Mouse (Mus musculus): ENCODE results near the gene Hmox1. TPM values are rescaled to one million over a fixed set of nuclear protein-coding genes. Genes with fewer than 3 reads are reported as not detected.

Hmox1 gene
- 11.5 TPM for total RNA-seq (2023)

DNA sequence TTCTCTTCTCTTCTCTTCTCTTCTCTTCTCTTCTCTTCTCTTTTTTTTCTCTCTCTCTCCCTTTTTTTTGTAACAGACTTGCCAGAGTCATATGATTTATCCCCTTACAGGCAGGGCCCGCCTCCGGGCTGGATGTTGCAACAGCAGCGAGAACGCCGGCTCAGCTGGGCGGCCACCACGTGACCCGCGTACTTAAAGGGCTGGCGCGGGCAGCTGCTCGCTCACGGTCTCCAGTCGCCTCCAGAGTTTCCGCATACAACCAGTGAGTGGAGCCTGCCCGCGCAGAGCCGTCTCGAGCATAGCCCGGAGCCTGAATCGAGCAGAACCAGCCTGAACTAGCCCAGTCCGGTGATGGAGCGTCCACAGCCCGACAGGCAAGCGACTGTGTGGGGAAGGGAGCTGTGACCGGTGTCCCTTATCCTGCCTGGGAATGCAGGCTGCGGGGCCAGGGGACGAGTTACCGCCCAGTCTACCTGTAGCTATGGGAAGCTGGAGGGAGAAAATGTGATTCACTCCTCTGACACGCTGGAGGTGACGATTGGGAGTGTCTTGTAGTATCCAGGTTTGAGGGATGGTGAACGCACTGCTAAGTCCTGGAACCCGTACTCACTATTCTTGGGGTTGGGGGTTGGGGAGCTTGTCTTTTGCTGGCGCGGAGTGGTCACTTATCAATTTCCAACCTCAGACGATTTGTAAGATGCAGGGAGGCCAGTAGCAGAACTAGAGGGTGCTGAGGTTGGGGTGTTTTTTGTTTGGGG, at the start of gene Hmox1:
Hmox1 (plus strand) TSS at position 223 of the 758 bp plus-strand sequence.

DNA sequence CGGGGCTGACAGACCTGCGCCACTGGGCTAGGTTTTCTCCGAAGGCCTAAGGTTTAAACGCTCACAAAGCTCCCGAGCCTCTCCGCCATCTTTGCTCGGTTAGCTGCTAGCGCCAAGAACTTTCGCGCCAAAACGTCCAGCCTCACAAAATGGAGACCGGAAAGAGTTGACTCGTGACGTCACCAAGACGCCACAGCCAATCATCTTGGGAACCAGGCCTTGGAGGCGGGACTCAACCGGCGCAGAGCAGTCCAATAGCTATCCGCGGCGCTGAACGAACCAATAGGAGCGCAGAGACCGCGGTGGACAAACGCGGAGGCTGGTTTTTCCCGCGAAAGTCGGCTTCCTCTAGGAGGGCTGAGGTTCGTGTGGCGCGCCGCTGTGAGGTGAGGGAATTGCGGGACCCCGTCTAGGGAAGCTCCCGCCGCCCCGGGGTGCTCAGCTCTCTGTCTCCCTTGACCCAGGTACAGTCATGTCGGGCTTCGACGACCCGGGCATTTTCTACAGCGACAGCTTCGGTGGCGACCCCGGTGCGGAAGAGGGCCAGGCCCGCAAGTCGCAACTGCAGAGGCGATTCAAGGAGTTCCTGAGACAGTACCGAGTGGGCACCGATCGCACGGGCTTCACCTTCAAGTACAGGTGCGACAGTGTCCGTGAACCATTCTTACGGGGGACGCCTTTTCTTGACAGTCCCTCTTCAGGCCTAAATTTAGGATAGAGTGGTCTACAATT, 16.0 kb downstream of the Hmox1 start, which contains the start of gene Mcm5:
Mcm5 (plus strand) TSS at position 334 of the 732 bp plus-strand sequence.

Other genes with a start within 250 kb of the Hmox1 start
- gene Isx, start 220.4 kb upstream of the Hmox1 start, total RNA-seq (2023) = not detected
- gene Hmgxb4, start 100.3 kb upstream of the Hmox1 start, total RNA-seq (2023) = 45.1 TPM
- 18.5 TPM for gene Tom1, start 59.9 kb upstream of the Hmox1 start, total RNA-seq (2023)
- 46.1 TPM for gene Mcm5, start 15.9 kb downstream of the Hmox1 start, total RNA-seq (2023)
- not detected for gene Rasd2, start 120.3 kb downstream of the Hmox1 start, total RNA-seq (2023)

Data from CD8-positive naive resting alpha-beta T cell, adult 57 days (primary cell).